Mouse (Mus musculus) spleen, adult 12 weeks (tissue): Measurements from ENCODE around the gene March4.

Experiments
- DNase-seq: peaks from one replicate; pipeline ENCODE4 v3.0.0; 2022; ENCODE audit warnings: low spot score

March4 gene

GRCm38 (mm10) chr1:72449752-72450151 is 87.0 kb downstream of the March4 start:
- DNase-seq = no peak

GRCm38 (mm10) chr1:72442747-72443146 is 94.0 kb downstream of the March4 start:
- DNase-seq = no peak

GRCm38 (mm10) chr1:72439146-72439545 is 97.6 kb downstream of the March4 start:
- no peak for DNase-seq

- no peak for DNase-seq
These were observed 99.8 kb downstream of the March4 start for GRCm38 (mm10) chr1:72436967-72437366.

GRCm38 (mm10) chr1:72434510-72434909 is 102.2 kb downstream of the March4 start:
- no peak for DNase-seq

- DNase-seq = no peak
These were observed 104.2 kb downstream of the March4 start for GRCm38 (mm10) chr1:72432579-72432978.

GRCm38 (mm10) chr1:72429107-72429807 is 107.5 kb downstream of the March4 start:
- no peak for DNase-seq

GRCm38 (mm10) chr1:72428526-72428925 is 108.2 kb downstream of the March4 start:
- no peak for DNase-seq

- no peak for DNase-seq
These were observed 110.3 kb downstream of the March4 start for GRCm38 (mm10) chr1:72426456-72426855.

- DNase-seq = no peak
These were observed 114.6 kb downstream of the March4 start for GRCm38 (mm10) chr1:72422121-72422520.

GRCm38 (mm10) chr1:72420220-72420619 is 116.5 kb downstream of the March4 start:
- DNase-seq = no peak

GRCm38 (mm10) chr1:72418744-72419655 is 117.7 kb downstream of the March4 start:
- no peak for DNase-seq

- no peak for DNase-seq
These were observed 122.0 kb downstream of the March4 start for GRCm38 (mm10) chr1:72414561-72415253.

GRCm38 (mm10) chr1:72414133-72414532 is 122.6 kb downstream of the March4 start:
- no peak for DNase-seq

- no peak for DNase-seq
These were observed 123.5 kb downstream of the March4 start for GRCm38 (mm10) chr1:72413205-72413604.

GRCm38 (mm10) chr1:72411108-72411507 is 125.6 kb downstream of the March4 start:
- DNase-seq = no peak

GRCm38 (mm10) chr1:72409936-72410335 is 126.8 kb downstream of the March4 start:
- no peak for DNase-seq

- DNase-seq = no peak
These were observed 130.1 kb downstream of the March4 start for GRCm38 (mm10) chr1:72406505-72407079.

GRCm38 (mm10) chr1:72401331-72402069 is 135.2 kb downstream of the March4 start:
- DNase-seq = no peak

GRCm38 (mm10) chr1:72400616-72401015 is 136.1 kb downstream of the March4 start:
- DNase-seq = no peak

- no peak for DNase-seq
These were observed 136.9 kb downstream of the March4 start for GRCm38 (mm10) chr1:72399720-72400401.
